Mouse (Mus musculus) MN1 (cell line): ENCODE measurements around the gene Parp12.

Experiments used
- DNase-seq: peaks from one replicate; pipeline ENCODE4 v3.0.0-alpha.2; 2016; ENCODE audit warnings: low spot score

Parp12 gene

DNA sequence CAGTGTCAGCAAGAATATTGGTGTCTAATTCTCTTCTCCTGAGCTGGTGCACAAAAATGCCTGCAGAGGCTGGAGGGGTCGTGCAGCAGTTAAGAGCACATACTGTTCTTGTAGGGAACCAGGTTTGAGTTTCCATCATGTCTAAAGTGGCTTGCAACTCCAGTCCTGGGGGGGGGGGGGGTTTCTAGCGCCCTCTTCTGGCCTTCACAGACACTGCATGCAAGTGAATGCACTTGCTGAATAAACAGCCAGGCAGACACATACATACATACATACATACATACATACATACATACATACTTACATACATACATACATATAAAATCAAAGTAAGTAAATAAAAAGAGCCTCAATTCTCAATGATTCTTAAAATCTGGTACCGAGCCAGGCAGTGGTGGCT, 59.8 kb downstream of the Parp12 start:
- DNase-seq = no peak

DNA sequence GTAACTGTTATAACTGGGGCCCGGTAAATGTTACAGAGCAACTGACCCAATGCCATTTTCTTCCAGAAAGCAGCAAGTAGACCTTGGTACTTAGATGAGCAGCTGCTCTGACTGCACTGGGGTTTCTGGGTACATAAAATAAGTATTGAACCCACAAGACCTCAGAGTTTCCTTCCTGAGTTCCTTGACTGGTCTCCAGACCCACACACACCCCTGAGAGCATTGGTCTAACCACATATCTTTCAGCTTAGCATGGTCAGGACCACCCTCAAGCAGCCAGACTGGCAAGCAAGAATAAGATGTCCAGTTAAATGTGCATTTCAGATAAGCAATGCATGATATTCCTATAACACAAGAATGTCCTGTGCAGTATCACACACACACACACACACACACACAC, 61.0 kb downstream of the Parp12 start:
- DNase-seq = no peak

DNA sequence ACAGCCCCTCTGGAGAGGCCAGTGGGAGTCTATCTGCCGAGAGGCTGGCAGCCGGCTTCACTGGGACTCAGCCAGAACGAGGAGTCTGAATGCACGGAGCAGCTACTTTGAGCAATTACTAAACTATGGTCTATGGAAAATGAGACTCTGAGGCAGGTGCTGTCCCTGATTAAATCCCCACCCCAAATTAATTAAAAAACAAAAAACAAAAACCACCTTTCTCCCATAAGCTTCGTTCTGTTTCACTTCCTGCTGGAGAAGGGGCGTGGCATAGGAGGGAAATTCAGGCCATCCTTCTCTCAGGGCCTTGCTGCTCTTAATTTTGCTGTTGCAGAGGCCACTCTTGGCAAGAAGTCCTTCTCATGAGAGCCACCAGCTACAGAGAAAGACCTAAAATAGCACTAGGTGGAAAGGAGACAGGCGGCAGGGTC, 62.3 kb downstream of the Parp12 start:
- DNase-seq = peak; percentile 15

DNA sequence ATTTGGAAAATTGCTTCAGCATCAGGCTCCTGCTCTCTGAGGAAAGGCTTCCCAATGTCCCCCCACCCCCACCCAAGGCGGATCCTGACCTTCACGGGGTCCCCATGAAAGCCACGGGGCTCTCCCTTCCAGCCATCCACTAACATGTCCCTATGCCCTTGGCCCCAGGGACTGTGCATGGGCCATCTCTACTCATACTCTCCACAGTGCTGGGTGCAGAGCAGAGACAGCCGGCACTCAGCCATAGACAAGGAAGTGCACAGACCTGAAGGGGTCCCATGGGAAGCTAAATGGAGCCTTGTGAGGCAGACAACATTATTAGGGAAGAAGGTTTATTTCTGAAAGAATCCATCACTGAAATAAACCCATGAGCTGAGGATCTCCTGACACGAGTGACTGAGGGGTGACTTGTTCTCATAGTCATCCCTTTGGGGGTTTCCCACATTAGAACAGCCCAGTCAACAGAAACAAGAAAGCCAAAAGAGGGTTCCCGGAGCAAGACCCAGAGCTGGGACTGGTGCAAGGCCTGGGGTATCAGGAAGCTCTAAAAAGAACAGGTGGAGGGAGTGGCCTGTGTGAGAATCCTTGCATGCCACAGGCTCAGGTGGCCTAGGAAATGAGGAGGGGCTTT, 63.2 kb downstream of the Parp12 start:
- DNase-seq = no peak

DNA sequence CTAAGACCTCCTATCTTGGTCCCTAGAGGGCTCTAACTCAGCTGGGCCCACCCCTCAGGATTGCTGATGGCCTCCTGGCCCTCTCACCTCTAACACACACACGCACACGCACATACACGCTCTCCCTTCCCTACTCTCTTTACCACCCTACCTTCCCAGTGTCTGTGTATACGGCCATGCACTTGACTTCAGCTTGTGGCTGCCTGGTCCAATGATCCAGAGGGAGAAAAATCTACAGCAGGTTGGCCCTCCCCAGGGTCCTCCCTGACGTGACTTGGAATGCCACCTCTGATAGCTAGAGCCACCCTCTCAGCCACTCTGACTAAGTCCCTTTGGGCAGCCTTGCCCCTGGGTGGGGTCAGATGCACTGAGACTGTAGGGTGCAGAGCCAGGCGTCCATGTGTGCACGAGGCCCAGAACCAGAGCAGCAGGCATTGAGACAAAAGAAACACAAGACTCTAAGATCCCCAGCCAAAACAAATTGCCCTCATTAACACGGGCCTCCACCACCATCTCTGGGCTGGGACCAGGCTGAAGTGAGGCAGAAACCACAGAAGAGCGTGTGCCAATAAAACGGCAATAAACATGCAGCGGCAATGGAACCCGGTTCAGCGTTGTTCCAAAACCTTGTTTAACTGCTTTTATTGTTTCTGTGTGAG, 63.8 kb downstream of the Parp12 start:
- DNase-seq = no peak

DNA sequence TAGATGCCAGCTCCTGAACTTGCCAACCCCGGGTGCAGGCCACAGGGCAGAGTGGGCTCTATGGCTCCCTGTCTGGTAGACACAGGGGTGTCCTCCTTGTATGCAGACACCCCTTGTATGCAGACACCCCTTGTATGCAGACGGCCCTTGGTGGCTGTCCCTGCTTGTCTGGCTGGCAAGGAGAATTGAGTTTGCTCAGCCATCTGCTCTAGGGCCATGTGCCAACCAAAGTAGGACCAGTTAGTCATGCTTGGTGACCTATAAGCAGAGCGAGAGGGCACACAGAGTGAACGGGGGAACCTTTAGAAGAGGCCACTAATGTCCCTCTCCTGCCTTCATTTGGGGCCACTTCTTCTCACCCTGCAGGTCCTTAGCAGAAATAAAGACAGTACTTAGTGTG, 65.5 kb downstream of the Parp12 start:
- no peak for DNase-seq

DNA sequence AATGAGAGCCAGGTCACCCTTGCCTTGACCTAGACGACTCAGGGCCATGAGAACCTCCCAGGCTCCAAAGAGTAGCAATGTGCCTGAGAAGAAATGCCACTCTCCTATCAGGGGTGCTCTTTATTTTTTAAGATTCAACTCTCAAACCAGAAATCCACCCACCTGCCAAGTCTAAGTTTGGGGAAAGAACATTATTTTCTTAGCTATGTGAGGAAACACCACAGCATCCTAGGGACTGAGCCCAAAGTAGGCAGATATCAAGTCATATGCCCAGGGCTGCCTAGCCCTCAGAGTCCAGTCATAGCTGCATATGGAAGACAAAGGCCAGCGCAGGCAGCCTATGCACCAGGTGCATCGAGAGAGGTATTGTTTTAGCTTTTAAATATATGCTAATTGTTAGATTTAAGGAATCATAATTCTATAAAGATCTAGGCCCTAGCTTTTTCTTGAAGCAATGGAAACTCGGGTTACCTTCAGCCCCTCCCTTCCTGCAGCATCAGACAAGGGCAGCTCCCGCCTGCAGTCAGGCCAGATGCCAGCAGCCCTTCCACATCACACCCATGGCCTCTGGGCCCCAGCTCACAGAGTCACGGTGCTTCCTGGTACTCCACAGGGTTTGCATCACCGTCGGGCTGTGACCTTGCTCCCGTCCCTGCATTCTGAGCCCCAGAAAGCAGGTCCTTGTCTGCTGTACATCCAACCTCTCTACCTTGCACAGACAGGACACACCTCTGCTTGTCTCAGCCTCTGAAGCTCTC, 66.2 kb downstream of the Parp12 start:
- DNase-seq = no peak

DNA sequence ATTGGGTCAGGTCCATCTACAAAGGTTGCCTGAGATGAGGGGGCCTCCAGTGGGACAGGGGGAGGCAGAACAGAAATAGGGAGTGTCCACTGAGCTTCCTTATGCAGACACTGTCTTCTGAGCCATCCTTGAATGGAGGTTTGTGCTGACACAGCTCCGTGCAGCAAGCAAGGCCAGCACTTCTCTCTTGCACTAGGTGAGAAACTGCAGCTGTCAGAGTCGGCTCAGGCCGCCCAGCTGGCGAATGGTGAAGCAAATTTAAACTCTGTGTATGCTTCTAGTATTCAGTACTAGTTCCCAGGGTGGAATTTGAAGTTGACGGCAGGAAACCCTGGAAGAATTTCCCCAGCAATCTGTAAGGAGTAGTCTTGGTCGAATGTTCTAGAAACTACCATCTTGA, 67.3 kb downstream of the Parp12 start:
- no peak for DNase-seq

DNA sequence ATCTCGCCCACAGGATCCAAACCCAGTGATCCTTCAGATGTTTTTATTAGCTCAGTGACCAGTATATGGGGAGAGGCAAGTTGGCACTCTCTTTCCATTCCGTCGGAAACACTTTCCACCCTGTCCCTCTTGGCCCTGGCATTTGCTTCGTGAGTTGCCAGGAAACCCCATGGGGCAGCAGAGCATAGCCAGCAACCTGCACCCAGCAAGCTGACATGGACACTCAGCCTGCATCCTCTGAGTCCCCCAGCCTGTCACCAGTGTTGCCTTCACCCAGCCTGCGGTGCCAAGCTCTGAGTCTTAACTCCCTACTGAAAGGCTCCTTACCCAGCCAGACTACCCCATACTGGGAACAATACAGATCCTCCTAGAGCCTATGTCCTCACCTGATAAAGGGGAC, 69.0 kb downstream of the Parp12 start:
- no peak for DNase-seq

DNA sequence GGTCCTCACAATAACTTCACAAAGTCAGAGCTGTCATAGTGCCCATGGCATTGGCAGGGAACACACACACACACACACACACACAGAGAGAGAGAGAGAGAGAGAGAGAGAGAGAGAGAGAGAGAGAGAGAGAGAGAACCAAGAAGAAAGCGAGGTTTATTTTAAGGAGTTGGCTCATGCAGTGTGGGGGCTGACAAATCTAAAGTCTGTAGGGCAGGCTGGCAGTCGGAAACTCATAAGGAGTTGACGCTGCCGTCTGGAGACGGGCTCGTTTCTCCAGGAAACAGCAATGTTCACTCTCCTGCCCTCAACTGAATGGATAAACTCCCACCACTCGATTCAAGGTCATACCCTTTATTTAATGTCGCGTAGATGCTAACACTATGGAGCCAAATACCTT, 77.7 kb downstream of the Parp12 start:
- no peak for DNase-seq
